Mouse (Mus musculus): ENCODE data around the gene Disp2.

DNA sequence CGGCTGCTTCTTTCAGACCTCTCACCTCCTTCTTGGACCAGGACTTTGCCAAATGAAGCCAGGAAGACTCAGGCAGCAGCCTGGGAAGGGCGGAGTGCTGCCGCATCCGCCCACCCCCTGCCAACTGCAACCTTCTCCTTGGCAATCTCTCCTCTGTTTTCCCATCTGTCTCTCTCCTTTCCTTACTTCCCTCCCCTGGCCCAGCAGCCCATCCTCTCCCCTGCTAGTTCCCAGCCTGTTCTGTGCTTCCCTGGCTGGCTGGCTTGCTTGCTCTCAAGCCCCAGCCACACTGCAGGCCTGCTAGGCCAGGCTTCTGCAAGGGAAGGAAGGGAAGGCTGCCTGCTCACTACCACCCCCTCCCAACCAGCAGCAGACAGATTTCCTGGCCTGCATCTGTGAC, 3.7 kb upstream of the Disp2 start:
- TF ChIP-seq CTCF (IDR thresholded peaks at IDR 0.05; ENCODE audit: control insufficient read depth, insufficient read depth, low read length) = no peak
- no peak for TF ChIP-seq POLR2A (IDR thresholded peaks at IDR 0.05; ENCODE audit: borderline replicate concordance, control insufficient read depth, low read depth, low read length)

Measured in bone marrow, adult 2 months (tissue).